Mouse (Mus musculus): ENCODE measurements around the gene Spns2.
A peak's percentile ranks its signal among the peaks of the same experiment; 100 is the strongest.
"Not testable (repeated sequence)": the region's sequence is repeated elsewhere in the genome, so short reads cannot be mapped to it uniquely, and the experiment has no call there.

The Spns2 gene

DNA sequence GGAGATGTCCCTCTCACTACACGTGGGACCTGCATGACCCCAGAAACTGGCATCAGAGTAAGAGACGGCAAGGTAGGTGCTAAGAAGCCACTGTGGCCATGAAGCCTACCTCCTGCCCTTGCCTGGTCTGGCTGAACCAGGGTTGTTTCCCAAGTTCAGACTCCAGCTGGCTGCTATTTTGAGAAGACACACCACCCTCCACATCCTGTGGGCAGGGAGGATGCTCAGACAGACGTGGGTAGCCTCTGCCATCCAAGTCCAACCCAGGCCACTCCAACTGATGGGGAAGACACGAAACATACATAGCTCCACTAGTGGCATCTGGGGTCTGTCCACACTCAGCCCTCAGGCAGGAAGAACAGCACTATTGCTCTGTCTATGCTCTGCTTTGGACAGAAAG lies 19.7 kb downstream of the Spns2 start:
- DNase-seq: peak; percentile 65

DNA sequence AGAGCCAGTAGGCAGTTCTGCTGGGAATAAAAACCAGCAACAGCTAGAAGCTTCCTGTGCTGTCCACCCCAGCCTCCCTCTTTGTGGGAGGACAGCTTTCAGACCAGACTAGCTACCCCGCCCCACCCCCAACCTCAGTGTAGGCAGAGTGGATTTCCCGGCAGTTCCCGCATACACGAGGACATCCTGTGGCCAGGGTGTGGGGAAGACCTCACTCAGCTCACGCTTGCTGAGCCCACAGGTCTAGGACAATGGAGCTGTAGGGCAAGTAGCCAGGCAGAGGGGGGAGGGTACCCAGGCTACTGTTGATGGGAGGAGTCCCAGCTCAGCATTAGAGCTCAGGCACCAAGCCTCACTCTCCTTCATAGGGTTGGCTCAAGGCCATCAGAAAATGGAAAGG lies 20.5 kb downstream of the Spns2 start:
- peak; percentile 91 for DNase-seq

DNA sequence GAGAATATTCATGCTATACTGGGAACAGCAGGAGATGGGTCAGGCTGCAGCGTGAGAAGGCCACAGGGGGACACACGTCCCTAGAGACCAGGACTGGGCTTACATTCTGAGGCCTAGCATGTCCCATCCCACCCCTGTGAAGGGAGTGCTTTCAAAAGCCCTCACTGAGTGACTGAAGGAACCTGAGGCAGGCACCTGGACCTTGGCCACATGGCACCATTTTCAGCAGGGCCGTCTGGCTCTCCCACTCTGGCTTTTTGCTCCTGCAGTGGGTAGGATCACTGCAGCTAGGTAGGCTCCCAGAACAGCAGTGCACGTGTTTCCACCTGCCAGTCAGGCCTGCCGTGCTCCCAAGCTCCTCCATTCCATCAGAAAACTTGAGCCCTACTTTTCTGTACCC lies 21.2 kb downstream of the Spns2 start:
- no peak for DNase-seq

DNA sequence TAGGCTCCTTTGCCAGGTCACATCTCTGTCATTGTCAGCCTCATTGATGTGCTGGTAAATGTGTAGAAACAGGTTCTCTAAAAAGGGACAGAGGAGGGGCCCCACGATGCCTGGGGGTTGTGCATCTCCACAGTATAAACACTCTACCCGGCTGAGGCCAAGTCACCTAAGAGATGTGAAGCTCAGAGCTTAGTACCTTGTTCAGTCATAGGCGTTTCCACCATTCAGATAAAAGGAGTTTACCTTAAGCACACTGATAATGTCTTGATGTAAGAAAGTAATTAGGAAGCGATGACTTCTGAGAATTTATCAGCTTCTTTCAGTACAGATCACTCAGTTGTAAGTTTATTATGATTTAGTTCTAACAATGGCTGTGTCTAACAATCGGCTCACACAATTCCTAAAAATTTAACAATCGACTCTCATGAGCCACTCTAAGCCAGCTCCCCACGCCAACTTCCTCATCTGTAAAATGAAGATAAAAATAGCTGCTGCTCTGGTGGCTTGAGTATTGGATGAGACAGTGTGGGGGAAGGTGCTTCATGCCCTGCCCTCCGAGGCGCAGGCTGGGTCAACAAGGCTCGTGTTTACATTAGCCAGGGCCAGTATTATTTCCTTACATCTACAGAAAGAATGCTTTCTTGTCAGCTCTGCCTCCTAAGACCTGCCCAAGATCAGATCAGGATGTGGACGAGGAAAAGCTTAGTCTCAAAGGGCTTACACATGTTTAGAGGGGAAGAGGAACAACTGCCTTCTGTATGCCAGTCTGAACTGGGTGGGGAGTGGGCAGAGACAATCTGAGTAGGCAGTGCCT lies 22.8 kb downstream of the Spns2 start:
- peak; percentile 58 for DNase-seq

DNA sequence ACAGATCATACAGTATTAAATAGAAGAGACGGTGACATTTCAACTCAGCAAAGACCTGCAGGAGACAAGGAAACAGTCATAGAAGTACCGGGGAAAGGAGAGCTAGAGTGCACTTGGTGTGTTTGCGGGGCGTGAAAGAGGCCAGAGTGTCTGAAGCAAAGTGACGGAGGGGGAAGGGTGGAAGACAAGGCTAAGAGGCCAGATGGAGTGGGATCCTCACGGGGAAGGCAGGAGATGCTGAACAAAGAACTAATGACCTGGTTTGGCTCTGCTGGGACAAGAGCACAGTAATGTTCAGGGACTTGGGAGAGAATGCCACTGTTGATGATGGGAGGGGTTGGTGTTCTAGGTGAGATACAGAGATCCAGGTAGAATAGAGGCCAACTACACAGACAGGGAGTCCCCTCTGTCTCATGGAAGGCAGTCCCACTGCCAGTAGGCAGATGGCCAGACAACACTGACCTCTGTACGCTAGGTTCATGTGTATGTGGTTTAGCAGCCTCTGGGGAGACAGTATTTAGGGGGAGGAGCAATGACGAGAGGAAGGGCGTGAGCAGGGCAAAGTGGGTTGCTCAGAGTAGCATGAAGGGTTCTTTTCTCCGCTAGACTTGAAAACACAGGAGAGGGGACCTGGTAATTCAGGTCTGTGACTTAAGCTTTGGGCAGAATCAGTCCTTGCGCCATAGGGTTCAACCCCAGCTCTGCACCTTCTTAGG lies 23.6 kb downstream of the Spns2 start:
- no peak for DNase-seq

DNA sequence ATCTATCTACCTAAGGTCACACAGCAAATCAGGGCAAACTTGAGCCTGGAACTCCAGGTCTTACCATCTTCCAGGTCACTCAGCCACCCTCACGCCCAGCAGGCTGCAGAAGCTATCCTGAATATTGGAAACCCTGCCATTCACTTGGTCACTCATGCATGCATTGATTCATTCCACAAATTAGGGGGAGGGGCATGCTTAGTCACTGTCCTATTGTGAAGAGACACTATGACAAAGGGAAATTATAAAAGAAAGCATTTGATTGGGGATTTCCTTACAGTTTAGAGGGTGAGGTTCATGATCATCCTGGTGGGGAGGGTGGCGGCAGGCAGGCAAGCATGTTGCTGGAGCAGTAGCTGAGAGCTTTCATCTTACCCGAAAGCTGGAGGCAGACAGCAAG lies 24.9 kb downstream of the Spns2 start:
- no peak for DNase-seq

DNA sequence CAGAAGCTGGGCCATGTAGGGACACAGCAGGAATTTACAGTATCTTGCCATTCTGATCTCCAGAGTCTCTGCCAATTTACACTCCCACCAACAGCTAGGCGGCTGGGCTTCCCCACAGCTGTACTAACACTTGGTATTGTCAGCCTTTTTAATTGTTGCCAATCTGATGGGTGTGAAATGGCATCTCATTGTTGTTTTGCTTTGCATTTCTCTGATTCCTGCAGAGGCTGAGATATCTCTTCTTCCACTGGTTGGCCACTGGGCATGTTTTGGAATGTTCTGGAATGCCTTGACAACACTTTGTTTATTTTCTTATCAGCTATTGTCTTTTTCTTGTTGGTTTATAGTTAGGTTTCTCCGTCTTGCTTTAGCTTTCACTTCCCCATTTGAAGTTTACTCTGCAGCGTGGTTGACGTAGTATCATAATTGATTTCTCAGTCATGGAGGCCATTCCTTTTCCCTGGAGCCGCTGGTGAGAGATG lies 28.2 kb downstream of the Spns2 start:
- DNase-seq: no peak

DNA sequence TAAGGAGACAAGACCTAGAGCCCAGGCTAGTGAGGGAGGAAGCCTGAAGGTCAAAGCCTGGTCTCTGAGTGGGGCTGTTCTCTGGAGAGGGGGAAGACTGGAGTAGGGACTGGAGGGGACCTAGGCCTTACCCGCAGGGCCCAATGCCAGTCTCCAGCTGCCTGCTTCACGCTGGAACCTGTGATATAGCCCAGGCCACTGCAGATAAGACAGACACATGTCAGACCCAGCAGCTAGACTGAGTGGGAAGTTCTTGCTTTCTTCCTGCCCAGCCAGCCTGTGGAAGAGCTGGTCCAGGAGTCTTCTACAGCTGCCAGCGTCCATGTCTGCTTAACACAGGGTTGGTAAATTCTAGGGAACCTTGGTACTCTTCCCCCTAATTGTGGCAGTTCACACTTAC lies 31.2 kb downstream of the Spns2 start:
- no peak for DNase-seq

DNA sequence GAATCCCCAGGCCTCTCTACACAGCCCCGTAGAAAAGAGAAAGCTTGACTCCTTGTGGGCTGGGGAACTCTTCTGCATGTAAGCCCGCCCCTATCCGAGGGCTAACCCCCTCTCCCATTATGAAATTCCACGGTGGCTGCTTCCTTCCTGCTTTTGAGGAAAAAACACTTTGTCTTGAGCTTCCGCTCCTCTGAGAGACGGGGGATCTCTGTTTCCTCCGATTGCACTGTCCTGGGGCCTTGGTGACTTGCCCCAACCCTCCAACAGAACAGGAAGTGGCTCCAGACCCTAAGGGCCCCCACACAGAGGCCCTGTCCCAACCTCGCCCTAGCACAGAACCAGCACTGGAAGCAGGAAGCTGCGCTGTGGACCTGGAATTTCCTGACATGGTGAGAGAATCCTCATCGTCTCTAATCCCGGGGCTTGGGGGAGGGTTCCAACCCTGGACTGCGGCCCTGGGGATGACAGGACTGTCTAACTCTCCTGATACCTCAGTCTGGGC lies 31.7 kb downstream of the Spns2 start:
- DNase-seq: no peak

DNA sequence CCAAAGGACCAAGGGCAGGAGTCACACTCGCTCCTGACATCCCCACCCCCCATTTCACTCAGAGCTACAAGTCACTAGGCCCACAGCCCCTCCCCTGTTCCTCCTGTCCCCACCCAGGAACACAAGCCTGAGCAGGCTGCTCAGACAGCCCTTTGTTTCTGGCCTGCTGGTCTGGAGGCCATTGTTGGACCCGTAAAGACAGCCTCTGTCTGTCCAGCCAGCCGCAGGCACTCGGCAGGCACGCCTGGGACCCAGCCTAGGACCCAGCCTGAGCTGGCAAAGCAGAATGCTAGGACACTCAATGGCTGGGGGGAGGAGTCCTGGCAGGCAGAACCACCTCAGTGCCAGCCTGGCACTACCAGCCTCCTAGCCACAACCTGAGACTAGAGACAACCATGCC lies 34.0 kb downstream of the Spns2 start:
- DNase-seq: peak; percentile 93

DNA sequence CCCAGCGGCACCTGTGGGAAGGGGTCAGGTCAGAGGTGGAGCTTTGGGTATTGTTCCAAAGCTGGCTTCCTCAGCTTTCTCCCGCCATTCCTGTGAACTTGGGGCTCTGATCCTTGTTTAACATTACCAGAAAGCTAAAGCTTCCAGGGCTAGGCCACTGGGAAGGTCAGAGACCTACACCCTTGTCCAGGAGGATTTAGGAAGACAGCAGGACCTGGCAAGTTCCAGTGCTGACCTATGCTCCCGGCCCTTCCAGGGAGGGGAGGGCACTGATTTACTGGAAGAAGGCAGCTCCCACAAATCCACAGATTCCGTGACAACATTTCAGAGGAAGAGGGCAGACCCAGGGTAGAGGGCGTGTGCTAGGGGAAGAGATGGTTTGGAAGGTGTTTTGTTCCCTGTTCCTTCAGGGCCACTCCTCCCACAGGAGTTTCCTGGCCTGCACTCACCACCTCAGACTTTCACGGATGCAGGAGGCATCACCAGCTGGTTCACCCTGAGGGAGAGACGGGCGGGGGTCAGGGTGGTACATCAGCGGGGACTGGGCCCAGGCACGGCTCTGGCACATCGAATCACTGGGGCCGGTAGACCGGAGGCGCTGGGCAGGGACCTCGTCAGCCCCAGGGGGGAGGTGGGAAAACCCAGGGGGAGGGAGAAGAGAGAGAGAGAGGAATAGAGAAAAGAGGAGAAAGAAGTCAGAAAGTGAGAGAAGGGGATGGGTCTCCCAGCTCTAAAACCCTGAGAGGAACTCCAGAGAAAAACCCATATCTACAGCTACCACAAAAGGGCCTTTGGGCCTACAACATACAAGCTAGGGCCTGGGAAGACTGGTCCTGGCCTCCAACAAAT lies 36.4 kb downstream of the Spns2 start:
- no peak for DNase-seq

DNA sequence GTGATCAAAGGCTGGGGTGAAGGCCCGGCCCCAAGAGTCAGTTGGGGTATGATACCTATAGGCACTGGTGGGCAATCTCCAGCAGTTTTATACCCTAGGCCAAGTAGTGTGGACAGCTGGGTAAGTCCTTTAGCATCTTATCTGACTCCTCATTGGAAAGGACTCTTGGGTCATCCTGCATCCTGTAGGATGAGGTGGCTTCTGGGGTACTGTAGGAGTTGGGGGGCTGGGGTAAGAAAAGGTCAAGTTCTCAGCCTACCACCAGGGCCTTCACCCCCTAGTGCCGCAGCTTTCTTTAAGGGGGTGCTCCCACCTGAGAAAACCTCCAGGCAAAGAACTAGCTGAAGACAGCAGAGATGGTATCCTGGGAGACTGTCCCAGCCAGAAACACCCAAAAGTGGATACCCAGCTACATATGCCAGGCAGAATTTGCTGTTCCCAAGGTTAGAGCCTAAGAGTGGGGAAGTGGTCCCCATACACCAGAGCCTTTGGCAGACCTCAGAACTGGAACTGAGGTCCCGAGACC lies 37.5 kb downstream of the Spns2 start:
- no peak for DNase-seq

DNA sequence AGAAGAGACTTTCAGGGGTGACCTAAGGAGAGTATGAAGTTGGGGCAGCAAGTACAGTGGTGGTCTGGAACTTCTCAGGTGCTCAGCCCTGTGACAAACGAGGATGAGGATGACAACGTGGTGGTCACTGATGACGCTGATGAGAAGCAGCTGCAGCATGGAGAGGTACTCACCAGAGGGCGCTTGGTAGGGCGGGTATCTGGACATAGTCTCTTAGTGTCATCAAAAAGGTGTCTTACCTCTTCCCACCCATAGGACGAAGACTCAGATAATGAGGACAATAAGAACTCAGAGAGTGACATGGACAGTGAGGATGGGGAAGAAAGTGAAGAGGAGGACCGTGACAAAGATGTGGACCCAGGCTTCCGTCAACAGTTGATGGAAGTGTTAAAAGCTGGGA lies 42.2 kb downstream of the Spns2 start:
- no peak for DNase-seq

DNA sequence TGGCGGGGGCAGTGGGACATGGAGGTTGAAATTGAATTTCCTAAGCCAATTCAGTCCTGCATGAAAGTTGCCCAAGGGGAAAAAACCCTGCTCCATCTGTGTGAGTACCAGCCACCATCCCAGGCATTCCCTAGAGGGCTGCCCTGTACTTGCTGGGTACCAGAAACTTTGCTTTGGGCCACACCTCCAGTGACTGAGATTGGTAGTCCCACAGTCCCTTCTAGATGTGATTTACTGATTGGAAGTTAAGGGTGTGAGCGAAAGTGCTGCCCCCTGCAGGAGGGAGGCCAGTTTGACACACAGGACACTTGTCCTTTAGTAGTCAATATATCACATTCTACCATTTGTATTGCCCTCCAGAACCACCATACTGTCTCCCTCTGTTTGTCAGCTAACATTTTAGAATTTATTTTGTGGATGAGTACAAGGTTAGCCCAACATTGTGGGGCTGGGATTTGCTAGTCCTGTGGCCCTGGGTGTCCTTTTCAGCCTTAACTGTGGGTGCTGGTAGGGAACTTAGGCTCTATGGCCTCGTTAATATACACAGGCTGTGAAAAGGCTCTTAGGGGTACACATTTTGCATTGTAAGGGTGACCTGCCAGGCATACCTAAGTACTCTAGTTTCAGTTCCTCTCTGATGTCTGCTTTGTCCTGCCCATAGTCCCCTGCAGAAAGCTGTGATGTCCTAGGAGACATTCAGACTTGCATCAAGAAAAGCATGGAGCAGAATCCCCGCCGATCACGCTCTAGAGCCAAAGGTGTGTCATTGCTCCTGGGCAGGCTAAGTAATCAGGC lies 43.2 kb downstream of the Spns2 start:
- no peak for DNase-seq

DNA sequence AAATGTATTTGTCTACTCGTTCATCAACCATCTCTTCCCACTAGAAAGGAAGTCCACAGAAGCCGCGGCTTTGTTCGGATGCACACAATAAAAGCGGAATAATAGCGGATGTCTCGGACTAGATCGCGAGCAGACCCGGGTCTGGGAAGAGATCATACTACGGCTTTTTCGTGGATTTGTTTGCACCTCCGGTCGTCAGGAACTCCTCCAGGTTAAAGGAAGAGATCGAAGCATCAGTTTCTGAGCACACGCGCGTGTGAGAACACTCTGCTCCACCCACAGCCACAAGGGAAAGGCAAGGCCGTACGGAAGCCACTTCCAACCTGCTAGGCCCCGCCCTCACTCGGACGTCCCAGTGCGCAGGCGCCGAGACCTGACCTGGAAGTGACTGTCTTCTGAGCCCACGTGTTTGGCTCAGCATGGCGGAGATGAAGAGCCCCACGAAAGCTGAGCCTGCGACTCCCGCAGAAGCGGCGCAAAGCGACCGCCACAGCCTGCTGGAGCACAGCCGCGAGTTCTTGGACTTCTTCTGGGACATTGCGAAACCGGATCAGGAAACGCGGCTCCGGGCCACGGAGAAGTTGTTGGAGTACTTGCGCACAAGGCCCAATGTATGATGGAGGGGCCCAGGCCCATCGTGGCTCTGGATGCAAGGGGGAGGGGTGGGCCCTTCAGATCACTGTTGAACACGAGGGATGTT lies 48.6 kb downstream of the Spns2 start, which contains the start of gene Mybbp1a:
TSS of gene Mybbp1a (plus strand) at position 391 of the 700 bp plus-strand sequence.
- DNase-seq: peak; percentile 98

DNA sequence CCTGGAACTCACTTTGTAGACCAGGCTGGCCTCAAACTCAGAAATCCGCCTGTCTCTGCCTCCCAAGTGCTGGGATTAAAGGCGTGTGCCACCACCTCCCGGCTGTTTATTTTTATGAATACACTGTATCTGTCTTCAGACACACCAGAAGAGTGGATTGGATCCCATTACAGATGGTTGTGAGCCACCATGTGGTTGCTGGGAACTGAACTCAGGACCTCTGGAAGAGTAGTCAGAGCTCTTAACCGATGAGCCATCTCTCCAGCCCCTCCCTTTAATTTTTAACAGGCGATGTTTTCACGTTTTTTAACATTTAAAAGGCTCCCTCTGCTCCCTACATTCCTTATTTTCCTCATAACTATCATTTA lies 49.1 kb downstream of the Spns2 start:
- not testable (repeated sequence) for DNase-seq

DNA sequence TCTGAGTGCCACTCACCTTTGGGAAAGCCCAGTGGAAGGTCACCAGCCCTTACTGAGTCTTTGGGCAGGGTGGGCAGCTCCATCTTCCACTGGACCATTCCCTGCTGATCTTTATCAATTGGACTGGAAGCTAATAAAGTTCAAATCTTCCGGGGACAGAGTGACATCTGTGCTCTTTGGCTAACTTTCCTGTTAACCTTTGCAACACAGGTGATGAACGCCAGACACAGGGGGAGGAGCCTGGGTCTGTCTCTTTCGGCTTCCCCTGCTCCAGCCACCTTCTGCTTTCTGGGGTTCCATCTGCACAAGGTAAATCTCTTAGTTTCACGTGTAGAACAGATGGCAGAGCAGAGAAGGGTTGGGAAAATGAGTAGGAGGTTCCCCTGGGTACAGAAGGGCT lies 51.3 kb downstream of the Spns2 start:
- no peak for DNase-seq

DNA sequence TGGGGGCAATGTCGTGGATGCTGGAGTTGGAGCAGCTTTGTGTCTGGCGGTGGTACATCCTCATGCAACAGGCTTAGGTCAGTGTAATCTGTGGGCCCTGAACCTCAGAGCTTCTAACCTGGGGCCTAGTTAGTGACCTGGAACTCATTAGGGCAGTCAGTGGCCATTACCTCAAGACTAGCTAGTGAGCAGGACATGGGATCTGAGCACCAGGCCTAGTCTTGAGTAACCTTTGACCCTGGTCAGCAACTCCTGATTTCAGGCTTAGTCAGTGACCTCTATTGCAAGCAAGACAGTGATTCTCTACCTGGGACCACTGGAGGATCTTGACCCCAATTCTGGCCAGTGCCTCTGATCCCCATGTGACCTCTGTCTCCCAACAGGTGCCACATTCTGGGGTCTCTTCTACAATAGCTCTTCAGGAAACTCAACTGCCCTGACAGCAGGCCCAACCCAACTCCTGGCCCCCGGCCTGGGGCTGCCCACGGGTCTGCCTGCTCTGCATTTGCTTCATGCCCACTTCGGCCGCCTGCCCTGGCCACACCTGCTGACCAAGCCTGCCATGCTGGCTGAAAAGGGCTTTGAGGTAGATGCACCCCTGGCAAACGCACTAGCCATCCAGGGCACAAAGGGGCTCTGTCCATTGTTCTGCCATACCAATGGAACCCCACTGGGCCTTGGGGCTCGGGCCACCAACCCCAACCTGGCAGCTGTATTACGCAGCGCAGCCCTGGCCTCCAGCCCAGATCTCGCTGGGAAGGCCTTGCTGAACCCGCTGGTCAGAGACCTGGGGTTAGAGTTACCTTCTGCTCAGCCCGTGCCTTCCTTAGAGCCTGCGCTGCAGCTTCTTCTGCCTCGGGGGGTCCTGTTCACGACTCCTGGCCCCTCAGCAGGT lies 52.7 kb downstream of the Spns2 start:
- peak; percentile 70 for DNase-seq

DNA sequence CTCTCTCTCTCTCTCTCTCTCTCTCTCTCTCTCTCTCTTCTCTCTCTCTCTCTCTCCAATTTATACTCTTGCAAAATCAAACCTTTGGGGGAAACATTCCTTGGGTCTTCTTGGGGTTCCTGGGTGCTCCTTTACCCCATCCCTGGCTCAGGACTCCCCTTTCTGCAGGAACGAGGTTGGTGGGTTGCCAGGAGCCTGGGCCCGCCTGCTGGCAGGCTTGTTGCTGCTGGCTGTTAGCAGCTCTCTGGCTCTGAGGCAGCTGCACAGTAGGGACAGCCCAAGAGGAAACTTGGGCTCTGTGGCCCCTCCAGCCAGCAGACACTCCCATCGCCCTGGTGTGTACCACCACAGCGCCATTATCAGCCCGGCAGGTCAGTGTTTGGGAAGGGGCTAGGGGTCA lies 53.4 kb downstream of the Spns2 start:
- DNase-seq: no peak

DNA sequence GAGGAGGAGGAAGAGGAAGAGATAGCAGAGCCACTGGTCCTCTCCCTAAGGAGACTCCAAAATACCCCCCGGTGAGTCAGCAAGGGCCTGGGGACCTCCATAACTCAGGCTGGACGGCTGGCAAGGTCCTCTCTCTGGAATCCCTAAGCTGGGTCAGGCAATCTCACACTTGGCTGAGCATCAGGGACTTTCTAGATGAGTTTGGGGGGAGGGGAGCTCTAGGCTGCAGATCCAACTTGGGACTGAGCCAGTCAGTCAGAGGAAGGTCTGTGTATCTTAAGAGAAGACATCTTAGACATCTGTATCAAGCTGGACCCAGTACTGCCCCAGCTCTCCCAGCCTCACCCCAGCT lies 54.0 kb downstream of the Spns2 start:
- DNase-seq: peak; percentile 12

Measured in layer of hippocampus, adult 9-11 months (tissue).